In the genomic region with DNA sequence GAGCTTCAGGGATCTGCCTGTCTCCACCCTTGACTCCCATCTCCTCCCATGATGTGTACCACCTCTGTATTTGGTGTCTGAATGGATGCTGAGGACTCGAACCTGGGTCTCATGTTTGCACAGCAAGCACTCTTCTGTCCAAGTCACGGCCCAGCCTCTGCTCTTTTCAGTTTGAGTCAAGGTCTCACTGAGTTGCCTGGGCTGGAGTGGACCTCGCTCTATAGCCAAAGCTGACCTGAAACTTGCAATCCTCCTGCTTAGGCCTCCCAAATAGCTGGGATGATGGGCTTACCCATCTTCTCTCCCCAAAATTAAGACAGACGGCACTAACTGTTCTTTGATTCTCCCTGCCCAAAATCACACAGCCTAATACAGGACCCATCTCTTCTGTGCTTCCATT, we compare ENCODE assay signal across 20 mouse cellular contexts. TPM values are rescaled to one million over a fixed set of nuclear protein-coding genes. Genes with fewer than 3 reads are reported as not detected.
DNase-seq lines count a peak whose midpoint lies in the region; ATAC-seq and TF ChIP-seq lines count a peak whose summit lies in the region.
"Had no signal": no experiment of that assay in that cellular context is flagged by ENCODE, and none has a peak within 500 bp of the region (broad histone marks: within the 10 kb centered on the region; RNA-seq: fewer than 3 reads in every experiment).

No protein-coding gene starts in this region.

- H3K4me1 ChIP-seq in heart, embryonic 11.5 days (ENCODE audit: control insufficient read depth, insufficient read depth, low read length): peaks cover 20% of the 10 kb centered on the region
- peaks cover 14% of the 10 kb centered on the region for H3K4me1 ChIP-seq in intestine, embryonic 14.5 days (replicated peaks; ENCODE audit: control insufficient read depth, insufficient read depth, low read length)
- peaks cover 5% of the 10 kb centered on the region; the same call in 1 of the 2 replicates for H3K4me1 ChIP-seq in intestine, postnatal 0 days (replicated peaks; ENCODE audit: control insufficient read depth, insufficient read depth, low read length)
- H3K4me1 ChIP-seq in lung, postnatal 0 days (ENCODE audit: insufficient read depth, low read depth, low read length): peaks cover 22% of the 10 kb centered on the region

- no peak for TF ChIP-seq CTCF in intestine, postnatal 0 days (IDR thresholded peaks at IDR 0.05; ENCODE audit: low read depth)
- TF ChIP-seq CTCF in lung, postnatal 0 days (IDR thresholded peaks at IDR 0.05): no peak

- intact Hi-C loops in heart, postnatal 25 days (cut with DNase I): no loop called here

- H3K9me3 ChIP-seq in heart, embryonic 11.5 days (replicated peaks; ENCODE audit: control insufficient read depth, low read length): no peaks in the 10 kb centered on the region
- H3K9me3 ChIP-seq in intestine, embryonic 14.5 days (ENCODE audit: control insufficient read depth, low read length): no peaks in the 10 kb centered on the region
- H3K9me3 ChIP-seq in intestine, postnatal 0 days (ENCODE audit: control insufficient read depth): no peaks in the 10 kb centered on the region
- H3K9me3 ChIP-seq in lung, postnatal 0 days (ENCODE audit: low read length): no peaks in the 10 kb centered on the region
- H3K9me3 ChIP-seq: intestine, embryonic 15.5 days; limb, embryonic 12.5 days; midbrain, embryonic 13.5 days; neural tube, embryonic 15.5 days; stomach, embryonic 15.5 days had no signal

- H3K36me3 ChIP-seq in heart, embryonic 11.5 days (ENCODE audit: control insufficient read depth, insufficient read depth, low read length): no peaks in the 10 kb centered on the region
- H3K36me3 ChIP-seq in intestine, embryonic 14.5 days (ENCODE audit: control insufficient read depth, insufficient read depth, low read length): no peaks in the 10 kb centered on the region
- no peaks in the 10 kb centered on the region; the same call in 1 of the 2 replicates for H3K36me3 ChIP-seq in intestine, postnatal 0 days (ENCODE audit: control insufficient read depth, insufficient read depth)
- no peaks in the 10 kb centered on the region for H3K36me3 ChIP-seq in lung, postnatal 0 days (ENCODE audit: insufficient read depth, low read length)
- H3K36me3 ChIP-seq: intestine, embryonic 15.5 days; stomach, embryonic 15.5 days had no signal

- H3K9ac ChIP-seq in heart, embryonic 11.5 days (ENCODE audit: low read depth, low read length): no peak overlapping the region
- no peak overlapping the region for H3K9ac ChIP-seq in intestine, embryonic 14.5 days (ENCODE audit: low read length)
- no peak overlapping the region for H3K9ac ChIP-seq in intestine, postnatal 0 days (ENCODE audit: low read depth, low read length)
- no peak overlapping the region for H3K9ac ChIP-seq in lung, postnatal 0 days (replicated peaks; ENCODE audit: low read depth)
- H3K9ac ChIP-seq: hindbrain, embryonic 14.5 days; intestine, embryonic 15.5 days; limb, embryonic 12.5 days; midbrain, embryonic 13.5 days; neural tube, embryonic 15.5 days; stomach, embryonic 15.5 days had no signal

- no peak for TF ChIP-seq EP300 in lung, postnatal 0 days (IDR thresholded peaks at IDR 0.05)

- H3K4me3 ChIP-seq in heart, embryonic 11.5 days (ENCODE audit: low read depth, low read length): no peak overlapping the region
- H3K4me3 ChIP-seq in intestine, embryonic 14.5 days (ENCODE audit: low read depth, low read length): no peak overlapping the region
- H3K4me3 ChIP-seq in intestine, postnatal 0 days (ENCODE audit: low read depth, low read length): no peak overlapping the region
- H3K4me3 ChIP-seq in lung, postnatal 0 days (ENCODE audit: low read depth, low read length): no peak overlapping the region
- H3K4me3 ChIP-seq: intestine, embryonic 15.5 days; limb, embryonic 12.5 days; midbrain, embryonic 13.5 days; neural tube, embryonic 15.5 days; stomach, embryonic 15.5 days had no signal

- DNase-seq in heart, postnatal 25 days (ENCODE audit: low spot score): no peak
- DNase-seq in intestine, embryonic 14.5 days (ENCODE audit: low spot score): peak; percentile 47
- no peak for DNase-seq in lung, postnatal 0 days (ENCODE audit: low spot score)
- no peak for DNase-seq in lung, postnatal 36 days
- no peak for DNase-seq in layer of hippocampus, postnatal 10 days (ENCODE audit: low spot score in 2 of 2)
- DNase-seq: adrenal gland, postnatal 36 days; B cell, adult 2 months; cerebellum, adult 18-20 months; cerebellum, postnatal 25 days; embryo, embryonic 11 days; lung, adult 18-20 months had no signal

- 81% methylated on average over 4 of the region's 4 CpGs for WGBS in heart, embryonic 11.5 days (ENCODE audit: insufficient replicate concordance)
- 87% methylated on average over 4 of the region's 4 CpGs for WGBS in intestine, embryonic 14.5 days
- WGBS in intestine, postnatal 0 days: 92% methylated on average over 4 of the region's 4 CpGs
- 93% methylated on average over 4 of the region's 4 CpGs for WGBS in lung, postnatal 0 days

- no peak for ATAC-seq in heart, embryonic 11.5 days (replicated peaks; ENCODE audit: insufficient number of reproducible peaks, low FRiP score, low TSS enrichment)
- ATAC-seq in intestine, embryonic 14.5 days (replicated peaks; ENCODE audit: low FRiP score, low TSS enrichment, low read depth): no peak
- no peak for ATAC-seq in intestine, postnatal 0 days
- no peak for ATAC-seq in lung, postnatal 0 days
- ATAC-seq: forebrain, embryonic 16.5 days; intestine, embryonic 15.5 days; midbrain, embryonic 13.5 days had no signal

- no peak overlapping the region for H3K4me2 ChIP-seq in heart, embryonic 11.5 days
- H3K4me2 ChIP-seq in intestine, embryonic 14.5 days (ENCODE audit: low read length): no peak overlapping the region
- no peak overlapping the region for H3K4me2 ChIP-seq in intestine, postnatal 0 days (replicated peaks; ENCODE audit: low read depth)
- no peak overlapping the region for H3K4me2 ChIP-seq in lung, postnatal 0 days (replicated peaks; ENCODE audit: low read depth, low read length)
- H3K4me2 ChIP-seq: hindbrain, embryonic 14.5 days; intestine, embryonic 15.5 days; limb, embryonic 12.5 days; midbrain, embryonic 13.5 days; neural tube, embryonic 15.5 days; stomach, embryonic 15.5 days had no signal

- H3K27me3 ChIP-seq in heart, embryonic 11.5 days (ENCODE audit: control insufficient read depth, insufficient read depth, low read length): no peaks in the 10 kb centered on the region
- no peaks in the 10 kb centered on the region for H3K27me3 ChIP-seq in intestine, embryonic 14.5 days (replicated peaks; ENCODE audit: control insufficient read depth, insufficient read depth, low read length)
- no peaks in the 10 kb centered on the region for H3K27me3 ChIP-seq in intestine, postnatal 0 days (replicated peaks; ENCODE audit: control insufficient read depth, insufficient read depth, low read length)
- H3K27me3 ChIP-seq in lung, postnatal 0 days (replicated peaks; ENCODE audit: insufficient read depth, low read length): no peaks in the 10 kb centered on the region
- H3K27me3 ChIP-seq: intestine, embryonic 15.5 days; limb, embryonic 12.5 days; midbrain, embryonic 13.5 days; neural tube, embryonic 15.5 days; stomach, embryonic 15.5 days had no signal

- H3K27ac ChIP-seq in heart, embryonic 11.5 days (ENCODE audit: low read depth, low read length): 0 out of 2 replicates have a peak overlapping the region, but pooled peaks have one; percentile 77
- H3K27ac ChIP-seq in intestine, embryonic 14.5 days (ENCODE audit: low read depth): no peak overlapping the region
- H3K27ac ChIP-seq in intestine, postnatal 0 days (ENCODE audit: low read depth, low read length): no peak overlapping the region
- peak overlapping the region; percentile 86 for H3K27ac ChIP-seq in lung, postnatal 0 days (ENCODE audit: low read length)
- H3K27ac ChIP-seq: hindbrain, embryonic 14.5 days; intestine, embryonic 15.5 days; limb, embryonic 12.5 days; midbrain, embryonic 13.5 days; neural tube, embryonic 15.5 days had no signal

RNA-seq across cellular contexts. Expression of gene Ccdc159, which starts 4.2 kb away (rescaled TPM):
- 2.3 and 3.3 TPM in 2 replicates for polyA plus RNA-seq in heart, embryonic 11.5 days (2014; fragmentation: Nextera tagmentation; extraction: Ambion mirVana)
- total RNA-seq in heart, postnatal 25 days (2021): 1 to 10 TPM; 1.8 to 2.8 TPM
- polyA plus RNA-seq in intestine, embryonic 14.5 days (2014; fragmentation: Nextera tagmentation; extraction: Ambion mirVana): 3.8 and 4.2 TPM in 2 replicates
- 0.63 and 0.99 TPM in 2 replicates for polyA plus RNA-seq in intestine, postnatal 0 days (2015; fragmentation: Nextera tagmentation; extraction: Ambion mirVana)
- polyA plus RNA-seq in lung, postnatal 0 days (2015; fragmentation: Nextera tagmentation; extraction: Ambion mirVana): 1.2 and 1.4 TPM in 2 replicates
- total RNA-seq in layer of hippocampus, postnatal 10 days (2021): 10 to 100 TPM; 15.5 to 16.1 TPM

RNA-seq across cellular contexts. Expression of gene Tmem205, which starts 4.3 kb away (rescaled TPM):
- polyA plus RNA-seq in heart, embryonic 11.5 days (2014; fragmentation: Nextera tagmentation; extraction: Ambion mirVana): 39.0 and 45.1 TPM in 2 replicates
- 10 to 100 TPM; 39.4 to 46.2 TPM for total RNA-seq in heart, postnatal 25 days (2021)
- 57.1 and 59.6 TPM in 2 replicates for polyA plus RNA-seq in intestine, embryonic 14.5 days (2014; fragmentation: Nextera tagmentation; extraction: Ambion mirVana)
- polyA plus RNA-seq in intestine, postnatal 0 days (2015; fragmentation: Nextera tagmentation; extraction: Ambion mirVana): 83.1 and 88.2 TPM in 2 replicates
- polyA plus RNA-seq in lung, postnatal 0 days (2015; fragmentation: Nextera tagmentation; extraction: Ambion mirVana): 106 and 107 TPM in 2 replicates
- total RNA-seq in layer of hippocampus, postnatal 10 days (2021): 10 to 100 TPM; 30.4 to 35.3 TPM

RNA-seq across cellular contexts. Expression of gene Rab3d, which starts 5.0 kb away (rescaled TPM):
- polyA plus RNA-seq in heart, embryonic 11.5 days (2014; fragmentation: Nextera tagmentation; extraction: Ambion mirVana): 5.6 and 6.4 TPM in 2 replicates
- total RNA-seq in heart, postnatal 25 days (2021): 10 to 100 TPM in 1 of 2 experiments, 1 to 10 TPM in 1; 9.2 to 12.1 TPM
- 18.4 and 21.5 TPM in 2 replicates for polyA plus RNA-seq in intestine, embryonic 14.5 days (2014; fragmentation: Nextera tagmentation; extraction: Ambion mirVana)
- polyA plus RNA-seq in intestine, postnatal 0 days (2015; fragmentation: Nextera tagmentation; extraction: Ambion mirVana): 19.9 and 20.3 TPM in 2 replicates
- polyA plus RNA-seq in lung, postnatal 0 days (2015; fragmentation: Nextera tagmentation; extraction: Ambion mirVana): 28.4 and 31.0 TPM in 2 replicates
- total RNA-seq in layer of hippocampus, postnatal 10 days (2021): 10 to 100 TPM; 30.4 to 36.7 TPM

RNA-seq across cellular contexts. Expression of gene Plppr2, which starts 13.8 kb away (rescaled TPM):
- polyA plus RNA-seq in heart, embryonic 11.5 days (2014; fragmentation: Nextera tagmentation; extraction: Ambion mirVana): 5.3 and 5.5 TPM in 2 replicates
- 1 to 10 TPM; 1.5 to 2.0 TPM for total RNA-seq in heart, postnatal 25 days (2021)
- polyA plus RNA-seq in intestine, embryonic 14.5 days (2014; fragmentation: Nextera tagmentation; extraction: Ambion mirVana): 8.2 and 8.7 TPM in 2 replicates
- 2.9 and 3.2 TPM in 2 replicates for polyA plus RNA-seq in intestine, postnatal 0 days (2015; fragmentation: Nextera tagmentation; extraction: Ambion mirVana)
- 2.2 and 3.3 TPM in 2 replicates for polyA plus RNA-seq in lung, postnatal 0 days (2015; fragmentation: Nextera tagmentation; extraction: Ambion mirVana)
- 100 to 1,000 TPM; 312 to 317 TPM for total RNA-seq in layer of hippocampus, postnatal 10 days (2021)

RNA-seq across cellular contexts. Expression of gene Swsap1, which starts 32.5 kb away (rescaled TPM):
- 9.0 and 13.1 TPM in 2 replicates for polyA plus RNA-seq in heart, embryonic 11.5 days (2014; fragmentation: Nextera tagmentation; extraction: Ambion mirVana)
- total RNA-seq in heart, postnatal 25 days (2021): 1 to 10 TPM; 5.8 to 7.4 TPM
- 11.7 and 12.8 TPM in 2 replicates for polyA plus RNA-seq in intestine, embryonic 14.5 days (2014; fragmentation: Nextera tagmentation; extraction: Ambion mirVana)
- polyA plus RNA-seq in intestine, postnatal 0 days (2015; fragmentation: Nextera tagmentation; extraction: Ambion mirVana): 4.6 and 4.8 TPM in 2 replicates
- 5.7 and 5.8 TPM in 2 replicates for polyA plus RNA-seq in lung, postnatal 0 days (2015; fragmentation: Nextera tagmentation; extraction: Ambion mirVana)
- 10 to 100 TPM; 13.5 to 14.5 TPM for total RNA-seq in layer of hippocampus, postnatal 10 days (2021)

Comparison
In these comparisons a context has a peak if more than half of its experiments do, and no peak if none do; other contexts are left out.
1. H3K27ac ChIP-seq: peak in heart, embryonic 11.5 days (single experiment) and lung, postnatal 0 days (single experiment); none in intestine, embryonic 14.5 days (single experiment) and intestine, postnatal 0 days (single experiment).